Mouse (Mus musculus) kidney, postnatal 0 days (tissue): ENCODE measurements at regions not wholly inside any gene's neighbourhood (a gene's known extent, or its start where the extent isn't known, plus 50 kb on each side); places are given as distances from the start of the nearest gene placed in this dataset.

Experiments
- ATAC-seq: fragments of 200-750 bp; cut with Nextera tagmentation; replicated peaks from 2 replicates; pipeline ENCODE4 v1.8.0; 2017; ENCODE audit warnings: low read depth, moderate number of reproducible peaks, moderate TSS enrichment, moderate library complexity; ENCODE audit not compliant: low FRiP score
- DNase-seq: peaks from one replicate; pipeline ENCODE4 v3.0.0-alpha.2; 2016; ENCODE audit warnings: low spot score
- H3K27ac ChIP-seq: fragments of 300-500 bp; sonication (generic); 2 replicates; pipeline ENCODE4 v1.5.1; 2014; ENCODE audit warnings: mild to moderate bottlenecking
- H3K27me3 ChIP-seq: fragments of 300-500 bp; sonication (generic); 2 replicates; pipeline ENCODE4 v1.6.1; 2014; ENCODE audit warnings: low read length, mixed read lengths; ENCODE audit not compliant: insufficient read depth
- H3K36me3 ChIP-seq: fragments of 300-500 bp; sonication (generic); 2 replicates; pipeline ENCODE4 v1.6.1; 2014; ENCODE audit warnings: low read length, mixed read lengths; ENCODE audit not compliant: insufficient read depth
- H3K4me1 ChIP-seq: fragments of 300-500 bp; sonication (generic); replicated peaks from 2 replicates; pipeline ENCODE4 v1.6.1; 2014; ENCODE audit warnings: antibody characterized with exemption, low read length, mixed read lengths; ENCODE audit not compliant: insufficient read depth
- H3K4me2 ChIP-seq: fragments of 300-500 bp; sonication (generic); 2 replicates; pipeline ENCODE4 v1.6.1; 2014; ENCODE audit warnings: mild to moderate bottlenecking, low read length, moderate library complexity, mixed read lengths
- H3K4me3 ChIP-seq: fragments of 300-500 bp; sonication (generic); replicated peaks from 2 replicates; pipeline ENCODE4 v1.5.1; 2014; ENCODE audit warnings: low read depth, low read length
- H3K9ac ChIP-seq: fragments of 300-500 bp; sonication (generic); 2 replicates; pipeline ENCODE4 v1.6.1; 2014; ENCODE audit warnings: low read depth, low read length
- H3K9me3 ChIP-seq: fragments of 300-500 bp; sonication (generic); replicated peaks from 2 replicates; pipeline ENCODE4 v1.6.1; 2016; ENCODE audit warnings: low read length, inconsistent platforms, mixed read lengths
- CTCF ChIP-seq: IDR thresholded peaks from 2 replicates; pipeline ENCODE4 v1.5.1; 2016; ENCODE audit warnings: antibody characterized with exemption, low read depth, mild to moderate bottlenecking, moderate library complexity
- WGBS: fragments of 180-500 bp; shearing (Covaris S2); extraction: QIAGEN DNeasy Blood & Tissue Kit; methylation state at CpG from one replicate; pipeline ENCODE4 v1.1.7; 2014; 5-methylcytosine and 5-hydroxymethylcytosine counted together

DNA sequence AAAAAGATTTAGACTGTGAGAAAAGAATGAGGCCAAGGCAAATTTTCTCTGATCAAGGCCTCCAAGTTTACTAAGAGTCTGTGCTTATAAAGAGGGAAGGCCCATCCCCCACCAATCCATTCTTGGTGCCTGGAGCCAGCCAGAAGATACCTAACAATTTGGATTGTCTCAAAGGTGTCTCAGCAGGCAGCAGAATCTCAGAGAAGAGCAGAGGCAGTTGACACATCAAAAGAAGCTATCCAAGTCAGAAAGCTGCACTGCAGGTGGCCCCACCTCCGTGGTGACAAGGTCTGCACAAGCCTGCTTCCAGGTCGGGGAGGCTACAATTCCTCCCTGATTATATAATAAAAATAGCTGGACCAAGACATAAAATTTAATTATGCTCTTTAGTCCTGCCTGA, 484.2 kb downstream of the Snca start:
- DNase-seq: no peak
- WGBS: 32% methylated on average over 2 of the region's 2 CpGs
- H3K36me3 ChIP-seq: no peaks in the 10 kb centered on the region
- TF ChIP-seq CTCF: no peak
- no peak overlapping the region for H3K4me2 ChIP-seq
- ATAC-seq: no peak
- no peaks in the 10 kb centered on the region for H3K27me3 ChIP-seq
- H3K9ac ChIP-seq: no peak overlapping the region
- no peak overlapping the region for H3K27ac ChIP-seq
- no peaks in the 10 kb centered on the region for H3K4me1 ChIP-seq
- no peaks in the 10 kb centered on the region for H3K9me3 ChIP-seq
- no peak overlapping the region for H3K4me3 ChIP-seq
